Mouse (Mus musculus) heart, adult 2 months (tissue): ENCODE results near the gene Rabif.

Source experiments
- CTCF ChIP-seq: fragments of 200-600 bp; IDR thresholded peaks from 2 replicates; pipeline ENCODE4 v1.8.1; 2022; ENCODE audit warnings: antibody characterized with exemption, mild to moderate bottlenecking, moderate library complexity
- EP300 ChIP-seq: fragments of 200-500 bp; IDR thresholded peaks from 2 replicates; pipeline ENCODE4 v1.6.1; 2011; ENCODE audit warnings: low read depth, low read length, control low read depth; ENCODE audit not compliant: insufficient read depth
- POLR2A ChIP-seq: fragments of 200-500 bp; IDR thresholded peaks from 2 replicates; pipeline ENCODE4 v1.6.1; 2011; ENCODE audit warnings: mild to moderate bottlenecking, low read depth, low read length, control low read depth; ENCODE audit not compliant: insufficient read depth

- TF ChIP-seq POLR2A = no peak
- peak; percentile 86 for TF ChIP-seq CTCF
- TF ChIP-seq EP300 = peak; percentile 74
Observed at GRCm38 (mm10) chr1:134518677-134519076, 24.2 kb downstream of the Rabif start.
